19 mouse cellular contexts compared by ENCODE assay signal in the genomic region with DNA sequence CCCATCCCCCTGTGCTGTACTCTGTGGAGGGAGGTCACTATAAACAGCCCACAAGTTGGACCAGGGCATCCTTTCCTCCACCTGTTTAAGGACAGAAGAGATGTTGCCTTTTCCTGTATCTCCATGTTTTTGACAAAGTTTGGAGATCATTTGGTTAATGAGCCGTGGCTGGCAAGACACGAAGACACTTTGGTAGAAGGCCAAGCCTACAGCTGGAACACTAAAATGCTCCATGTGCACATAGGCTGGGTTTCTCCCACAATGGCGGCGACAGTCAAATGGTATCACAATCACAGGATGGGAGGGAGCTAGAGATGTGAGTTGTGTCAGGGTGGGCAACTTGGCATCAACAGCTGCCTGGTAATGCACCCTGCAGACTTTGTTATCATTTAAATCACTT.
DNase-seq lines count a peak whose midpoint lies in the region; ATAC-seq and TF ChIP-seq lines count a peak whose summit lies in the region.
"Had no signal": no experiment of that assay in that cellular context is flagged by ENCODE, and none has a peak within 500 bp of the region (broad histone marks: within the 10 kb centered on the region; RNA-seq: fewer than 3 reads in every experiment).

No protein-coding gene starts in this region.

- WGBS in forebrain, embryonic 15.5 days: 26% methylated on average over 4 of the region's 4 CpGs
- WGBS in forebrain, embryonic 12.5 days: 71% methylated on average over 4 of the region's 4 CpGs
- 45% methylated on average over 4 of the region's 4 CpGs for WGBS in lung, embryonic 16.5 days
- 21% methylated on average over 4 of the region's 4 CpGs for WGBS in forebrain, postnatal 0 days

- DNase-seq in lung, postnatal 14 days: no peak
- no peak for DNase-seq in forebrain, postnatal 0 days
- DNase-seq in right cerebral cortex, postnatal 10 days (ENCODE audit: low spot score in 2 of 2): no peak
- DNase-seq: adrenal gland, postnatal 14 days; cerebellum, adult 11-12 months; cerebellum, adult 9-10 months; cerebellum, postnatal 25 days; gastrocnemius, postnatal 36 days; heart, adult 11 months; heart, postnatal 36 days had no signal

- no peaks in the 10 kb centered on the region for H3K27me3 ChIP-seq in forebrain, embryonic 15.5 days
- no peaks in the 10 kb centered on the region; the same call in 1 of the 2 replicates for H3K27me3 ChIP-seq in forebrain, embryonic 12.5 days
- no peaks in the 10 kb centered on the region for H3K27me3 ChIP-seq in lung, embryonic 16.5 days (ENCODE audit: control insufficient read depth, insufficient read depth, low read depth, low read length)
- no peaks in the 10 kb centered on the region for H3K27me3 ChIP-seq in forebrain, postnatal 0 days (ENCODE audit: insufficient read depth, low read length)
- H3K27me3 ChIP-seq: CH12.LX; embryonic facial prominence, embryonic 12.5 days; heart, embryonic 13.5 days; hindbrain, embryonic 15.5 days had no signal

- no peak overlapping the region for H3K4me3 ChIP-seq in forebrain, embryonic 15.5 days
- H3K4me3 ChIP-seq in forebrain, embryonic 12.5 days (replicated peaks): no peak overlapping the region
- H3K4me3 ChIP-seq in lung, embryonic 16.5 days (ENCODE audit: low read length): no peak overlapping the region
- H3K4me3 ChIP-seq in forebrain, postnatal 0 days (ENCODE audit: low read depth, low read length): no peak overlapping the region
- H3K4me3 ChIP-seq: embryonic facial prominence, embryonic 12.5 days; heart, embryonic 13.5 days; hindbrain, embryonic 15.5 days had no signal

- peak overlapping the region; percentile 42 for H3K27ac ChIP-seq in forebrain, embryonic 15.5 days (replicated peaks)
- H3K27ac ChIP-seq in forebrain, embryonic 12.5 days: no peak overlapping the region
- H3K27ac ChIP-seq in lung, embryonic 16.5 days (ENCODE audit: low read length): no peak overlapping the region
- peak overlapping the region; percentile 66 for H3K27ac ChIP-seq in forebrain, postnatal 0 days (ENCODE audit: low read depth, low read length)
- H3K27ac ChIP-seq: embryonic facial prominence, embryonic 12.5 days; heart, embryonic 13.5 days; hindbrain, embryonic 15.5 days had no signal

- no peak overlapping the region for H3K4me2 ChIP-seq in forebrain, embryonic 15.5 days (replicated peaks)
- H3K4me2 ChIP-seq in forebrain, embryonic 12.5 days: no peak overlapping the region
- no peak overlapping the region for H3K4me2 ChIP-seq in lung, embryonic 16.5 days (ENCODE audit: low read depth, low read length)
- H3K4me2 ChIP-seq in forebrain, postnatal 0 days (ENCODE audit: low read depth): no peak overlapping the region
- H3K4me2 ChIP-seq: embryonic facial prominence, embryonic 12.5 days; heart, embryonic 13.5 days; hindbrain, embryonic 15.5 days had no signal

- no peak for TF ChIP-seq CTCF in forebrain, postnatal 0 days (IDR thresholded peaks at IDR 0.05; ENCODE audit: low read depth)

- no peak overlapping the region for H3K9ac ChIP-seq in forebrain, embryonic 15.5 days (replicated peaks)
- H3K9ac ChIP-seq in forebrain, embryonic 12.5 days: no peak overlapping the region
- H3K9ac ChIP-seq in lung, embryonic 16.5 days (ENCODE audit: low read length): no peak overlapping the region
- no peak overlapping the region for H3K9ac ChIP-seq in forebrain, postnatal 0 days
- H3K9ac ChIP-seq: embryonic facial prominence, embryonic 12.5 days; heart, embryonic 13.5 days; hindbrain, embryonic 15.5 days had no signal

- H3K9me3 ChIP-seq in forebrain, embryonic 15.5 days: no peaks in the 10 kb centered on the region
- no peaks in the 10 kb centered on the region for H3K9me3 ChIP-seq in forebrain, embryonic 12.5 days
- H3K9me3 ChIP-seq in lung, embryonic 16.5 days (ENCODE audit: control insufficient read depth, low read length): no peaks in the 10 kb centered on the region
- H3K9me3 ChIP-seq in forebrain, postnatal 0 days (ENCODE audit: low read length): no peaks in the 10 kb centered on the region
- H3K9me3 ChIP-seq: embryonic facial prominence, embryonic 12.5 days; heart, embryonic 13.5 days; hindbrain, embryonic 15.5 days had no signal

- ATAC-seq in forebrain, embryonic 15.5 days (replicated peaks): 0 out of 2 replicates have a peak, but pooled peaks have one; percentile 31
- ATAC-seq in forebrain, embryonic 12.5 days (ENCODE audit: low FRiP score): no peak
- peak; percentile 45; the same call in 1 of the 2 replicates for ATAC-seq in lung, embryonic 16.5 days (ENCODE audit: low read depth)
- ATAC-seq in forebrain, postnatal 0 days: peak; percentile 23; the same call in 1 of the 2 replicates
- ATAC-seq: activated CD4-positive, CD25-positive, alpha-beta regulatory T cell, adult 4 months; Patski had no signal

- peaks cover 30% of the 10 kb centered on the region for H3K4me1 ChIP-seq in forebrain, embryonic 15.5 days
- H3K4me1 ChIP-seq in forebrain, embryonic 12.5 days: peaks cover 18% of the 10 kb centered on the region
- H3K4me1 ChIP-seq in lung, embryonic 16.5 days (replicated peaks; ENCODE audit: control insufficient read depth, insufficient read depth, low read length): peaks cover 7% of the 10 kb centered on the region; the same call in 1 of the 2 replicates
- peaks cover 23% of the 10 kb centered on the region for H3K4me1 ChIP-seq in forebrain, postnatal 0 days (ENCODE audit: insufficient read depth)
- H3K4me1 ChIP-seq: heart, embryonic 13.5 days had no signal

- H3K36me3 ChIP-seq in forebrain, embryonic 15.5 days: no peaks in the 10 kb centered on the region
- H3K36me3 ChIP-seq in forebrain, embryonic 12.5 days (replicated peaks): no peaks in the 10 kb centered on the region
- H3K36me3 ChIP-seq in lung, embryonic 16.5 days (ENCODE audit: control insufficient read depth, insufficient read depth, low read length): no peaks in the 10 kb centered on the region
- H3K36me3 ChIP-seq in forebrain, postnatal 0 days (ENCODE audit: insufficient read depth): no peaks in the 10 kb centered on the region
- H3K36me3 ChIP-seq: embryonic facial prominence, embryonic 12.5 days; heart, embryonic 13.5 days; hindbrain, embryonic 15.5 days had no signal

Comparison
In these comparisons a context has a peak if more than half of its experiments do, and no peak if none do; other contexts are left out.
1. H3K27ac ChIP-seq: peak in forebrain, embryonic 15.5 days (single experiment) and forebrain, postnatal 0 days (single experiment); none in forebrain, embryonic 12.5 days (single experiment) and lung, embryonic 16.5 days (single experiment).